Mouse (Mus musculus): ENCODE measurements around the gene Ucp1.
"Not testable (repeated sequence)": the region's sequence is repeated elsewhere in the genome, so short reads cannot be mapped to it uniquely, and the experiment has no call there.

Ucp1 gene
- long read RNA-seq, experiment 1, result 0 reads
- long read RNA-seq, experiment 2, result 0 reads

DNA sequence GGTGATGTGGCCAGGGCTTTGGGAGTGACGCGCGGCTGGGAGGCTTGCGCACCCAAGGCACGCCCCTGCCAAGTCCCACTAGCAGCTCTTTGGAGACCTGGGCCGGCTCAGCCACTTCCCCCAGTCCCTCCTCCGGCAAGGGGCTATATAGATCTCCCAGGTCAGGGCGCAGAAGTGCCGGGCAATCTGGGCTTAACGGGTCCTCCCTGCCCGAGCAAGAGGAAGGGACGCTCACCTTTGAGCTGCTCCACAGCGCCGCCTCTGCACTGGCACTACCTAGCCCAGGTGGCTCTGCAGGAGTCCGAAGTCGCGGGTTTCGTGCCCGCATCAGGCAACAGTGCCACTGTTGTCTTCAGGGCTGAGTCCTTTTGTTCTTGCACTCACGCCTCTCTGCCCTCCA is at the start of gene Ucp1:
TSS of gene Ucp1 (plus strand) at position 177 of the 400 bp plus-strand sequence.
- intact Hi-C loops (cut with DNase I), result no loop called here

DNA sequence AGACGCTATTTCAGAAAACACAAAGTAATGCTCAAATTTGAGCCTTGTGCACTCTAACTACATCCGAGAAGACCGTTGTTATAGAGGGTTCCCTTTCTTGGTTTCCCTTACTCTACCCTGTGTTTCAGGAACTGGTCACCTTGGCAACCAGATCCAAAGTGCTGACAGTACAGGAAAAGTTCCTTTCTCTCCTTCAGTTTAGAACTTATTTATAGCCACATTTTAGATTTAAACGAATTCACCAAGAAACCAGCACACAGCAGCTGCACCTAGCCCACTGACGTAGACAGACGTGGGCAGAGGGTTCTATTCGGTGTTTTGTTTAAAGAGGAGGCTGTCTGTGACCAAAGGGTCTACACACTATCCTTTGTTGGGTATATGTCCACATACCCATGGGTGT is 46.0 kb upstream of the Ucp1 start:
- intact Hi-C loops (cut with DNase I), result no loop called here

- intact Hi-C loops (cut with DNase I), result no loop called here
Measured at GRCm38 (mm10) chr8:83250858-83251257, 39.3 kb upstream of the Ucp1 start.

DNA sequence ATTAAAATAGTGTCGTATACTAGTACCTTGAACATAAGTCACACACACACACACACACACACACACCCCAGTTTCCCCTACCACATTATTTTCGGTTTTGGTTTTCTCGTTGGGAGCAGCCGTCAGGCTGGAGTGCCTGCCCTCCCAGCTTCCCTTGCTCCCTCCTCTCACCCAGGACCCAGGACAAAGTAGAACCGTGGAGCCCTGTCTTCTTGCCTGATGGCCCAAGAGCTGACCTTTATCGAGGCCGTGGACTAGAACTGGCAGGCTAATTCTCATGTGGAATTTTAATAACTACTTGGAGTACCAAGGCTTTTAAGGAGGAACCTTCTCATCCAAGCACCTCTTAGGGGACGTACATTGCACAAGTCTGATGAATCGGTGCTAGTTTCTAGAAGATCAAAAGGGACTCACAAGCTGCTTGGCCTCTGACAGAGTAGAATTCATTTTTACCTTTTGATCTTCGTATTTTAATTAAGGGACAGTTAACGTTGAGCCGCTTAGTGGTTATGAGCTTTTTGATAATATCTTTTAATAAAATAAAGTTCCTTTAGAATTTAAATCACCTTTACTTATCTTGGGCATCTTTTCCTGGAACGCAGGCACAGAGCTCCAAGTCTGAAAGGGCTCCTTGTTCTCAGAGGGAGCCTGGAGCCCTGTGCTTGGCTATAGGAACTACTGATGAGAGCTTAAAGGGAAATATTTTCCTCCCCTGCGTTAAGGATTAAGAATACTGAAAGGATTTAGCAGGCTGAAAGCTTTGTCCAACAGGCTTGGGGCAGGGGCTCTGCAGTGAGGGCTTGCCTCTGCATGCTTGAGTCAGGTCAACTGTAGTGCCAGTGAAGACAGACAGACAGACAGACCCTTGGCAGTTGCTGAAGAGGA is 38.5 kb upstream of the Ucp1 start:
- intact Hi-C loops (cut with DNase I), result no loop called here

DNA sequence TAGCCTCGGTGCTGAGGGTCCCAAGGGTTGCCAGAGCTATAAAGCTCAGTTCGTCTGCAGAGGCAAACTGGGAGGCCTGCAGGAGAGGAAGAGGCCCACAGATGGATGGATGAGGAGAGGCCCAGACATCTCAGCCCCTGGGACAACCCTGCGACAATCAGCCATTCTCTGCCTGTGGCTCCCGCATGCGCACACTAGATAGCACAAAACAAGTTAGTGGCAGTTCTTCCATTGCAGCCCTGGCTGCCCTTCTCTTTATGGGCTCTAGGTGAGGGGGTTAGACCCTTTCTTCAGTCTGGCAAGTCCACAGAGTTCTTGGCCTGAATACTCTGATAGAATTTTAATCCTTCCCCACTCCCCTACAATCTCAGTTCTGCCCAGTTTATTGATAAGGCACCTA is 37.4 kb upstream of the Ucp1 start:
- intact Hi-C loops (cut with DNase I), result no loop called here

DNA sequence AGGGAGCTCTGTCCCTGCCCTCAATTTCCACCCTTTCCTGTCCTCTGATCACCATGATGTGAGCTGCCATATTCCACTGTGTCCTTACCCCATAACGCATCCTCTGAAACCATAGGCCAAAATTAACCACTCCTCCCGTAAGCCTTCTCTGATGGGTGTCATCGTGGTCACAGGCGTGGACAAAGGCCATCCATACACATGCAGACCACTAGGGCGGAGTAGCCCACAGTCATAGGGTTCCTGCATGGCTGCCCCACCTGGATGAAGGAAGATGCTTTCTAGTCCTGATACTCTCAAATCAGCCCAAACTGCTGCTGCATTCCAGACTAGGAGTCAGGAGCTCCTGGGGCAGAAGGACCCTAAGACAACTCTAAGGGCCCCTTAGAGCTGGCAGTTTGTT is 32.5 kb upstream of the Ucp1 start:
- intact Hi-C loops (cut with DNase I), result no loop called here

DNA sequence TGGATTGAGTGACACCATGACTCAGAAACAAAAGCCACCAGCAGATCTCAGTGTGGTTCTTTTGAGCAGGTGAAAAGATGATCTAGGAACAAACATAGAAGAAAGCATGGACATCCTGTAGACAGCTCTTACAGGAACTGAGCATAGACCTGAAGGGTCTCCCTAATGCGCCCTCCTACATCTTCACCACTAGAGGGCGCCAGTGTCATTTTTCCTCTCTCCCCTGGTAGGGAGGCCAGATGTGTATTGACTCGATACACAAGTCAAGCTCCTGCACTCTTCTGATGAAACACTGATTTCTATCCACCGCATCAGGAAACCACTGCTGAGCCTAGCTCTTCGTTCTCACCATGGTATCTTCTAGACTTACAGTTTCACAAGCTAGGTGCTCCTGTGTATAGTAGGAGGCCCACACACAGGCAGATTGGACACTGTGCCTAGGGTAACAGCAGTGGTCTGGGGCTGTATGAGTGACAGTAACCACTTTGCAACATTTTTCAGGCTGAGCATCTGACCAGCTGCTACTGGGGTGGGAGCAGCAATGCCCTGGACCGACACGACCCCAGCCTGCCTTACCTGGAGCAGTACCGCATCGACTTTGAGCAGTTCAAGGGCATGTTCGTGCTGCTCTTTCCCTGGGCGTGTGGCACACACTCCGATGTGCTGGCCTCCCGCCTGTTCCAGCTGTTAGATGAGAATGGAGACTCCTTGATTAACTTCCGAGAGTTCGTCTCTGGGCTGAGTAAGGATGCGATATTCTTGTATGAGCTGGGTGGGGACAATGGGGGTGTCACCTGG is 29.5 kb upstream of the Ucp1 start:
- intact Hi-C loops (cut with DNase I), result loop anchor here (1.0 kb wide), 1 partner anchor 82 kb away; no protein-coding TSS in a partner anchor

GRCm38 (mm10) chr8:83271172-83271571 is 19.0 kb upstream of the Ucp1 start:
- intact Hi-C loops (cut with DNase I), result no loop called here

DNA sequence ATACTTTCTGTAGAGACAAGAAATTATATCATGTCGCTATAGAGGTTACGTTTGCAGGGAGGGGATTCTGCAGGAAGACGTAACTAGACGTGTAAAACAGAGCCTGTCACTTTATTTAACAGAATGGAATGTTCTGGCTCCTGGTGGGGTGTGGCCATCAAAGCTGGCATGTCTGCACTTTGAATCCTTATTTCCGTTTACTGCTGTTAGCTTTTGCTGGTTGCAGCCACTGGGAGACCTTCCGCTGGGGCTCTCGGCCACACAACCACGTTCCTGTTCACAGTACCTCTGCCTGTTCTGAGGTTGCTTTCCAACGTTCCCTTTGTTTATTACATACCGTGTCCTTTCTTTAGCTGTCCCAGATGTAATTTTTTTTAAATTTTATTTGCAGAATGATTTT is 17.7 kb upstream of the Ucp1 start:
- intact Hi-C loops (cut with DNase I), result no loop called here

GRCm38 (mm10) chr8:83274470-83274869 is 15.7 kb upstream of the Ucp1 start:
- intact Hi-C loops (cut with DNase I), result no loop called here

DNA sequence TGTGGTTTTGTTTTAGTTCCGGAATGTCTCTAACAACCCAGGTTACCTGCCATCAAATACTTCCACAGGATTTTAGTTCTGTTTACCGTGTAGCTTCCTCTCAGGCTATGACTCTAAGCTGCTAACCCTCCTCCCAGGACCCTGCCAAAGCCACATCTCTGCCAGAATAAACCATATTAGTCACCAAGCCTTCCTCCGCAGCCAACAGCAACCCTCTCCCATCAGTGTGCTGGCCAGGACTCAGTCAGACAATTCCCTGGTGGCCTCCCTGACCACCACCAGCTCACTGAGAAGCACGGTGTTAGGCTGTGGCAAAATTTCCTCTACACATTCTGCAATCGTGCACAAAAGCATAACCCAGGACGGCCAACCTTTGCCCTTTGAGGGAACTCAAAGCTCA is 11.7 kb upstream of the Ucp1 start:
- intact Hi-C loops (cut with DNase I), result no loop called here

- intact Hi-C loops (cut with DNase I), result no loop called here
Measured at GRCm38 (mm10) chr8:83285391-83285790, 4.8 kb upstream of the Ucp1 start.

- intact Hi-C loops (cut with DNase I), result no loop called here
Measured at GRCm38 (mm10) chr8:83297375-83297774, 7.2 kb downstream of the Ucp1 start.

- intact Hi-C loops (cut with DNase I), result no loop called here
Measured at GRCm38 (mm10) chr8:83300135-83300534, 10.0 kb downstream of the Ucp1 start.

GRCm38 (mm10) chr8:83304946-83305345 is 14.8 kb downstream of the Ucp1 start:
- intact Hi-C loops (cut with DNase I), result no loop called here

DNA sequence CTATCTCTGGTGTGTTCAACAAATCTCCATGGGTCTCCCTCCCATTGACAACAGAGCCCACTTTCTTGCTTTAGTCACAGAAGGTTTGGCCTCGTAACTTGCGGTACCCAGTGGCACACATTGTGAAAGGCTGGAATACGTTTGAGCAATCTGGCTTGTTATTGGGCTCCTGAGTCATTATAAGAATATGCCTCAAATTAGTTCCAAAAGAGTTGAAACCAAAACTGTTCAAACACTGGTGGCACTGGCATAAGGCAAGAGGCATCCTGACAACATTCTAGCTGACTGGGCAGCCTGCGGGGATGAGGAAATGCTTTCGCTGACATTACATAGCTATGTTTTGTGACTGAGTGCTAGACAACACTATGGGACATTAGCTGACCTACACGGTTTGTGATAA is 19.7 kb downstream of the Ucp1 start:
- intact Hi-C loops (cut with DNase I), result no loop called here

DNA sequence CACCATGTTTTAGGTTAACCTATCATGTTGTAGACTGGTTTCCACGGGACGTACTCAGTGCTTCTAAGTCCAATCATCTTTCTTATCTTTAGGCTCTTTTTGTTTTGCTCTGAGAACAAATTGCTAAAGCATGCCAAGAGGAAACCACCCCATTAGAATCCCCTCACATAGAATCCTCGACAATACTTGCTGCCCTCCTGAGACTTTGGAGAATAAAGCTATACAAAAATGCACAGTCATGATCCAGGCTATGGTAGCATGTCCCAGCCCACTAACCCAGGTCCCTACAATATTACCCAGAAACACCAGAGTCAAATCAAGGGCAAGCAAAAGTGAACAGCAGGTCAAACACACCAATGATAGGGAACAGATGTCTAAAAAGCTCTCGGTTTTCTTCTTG is 24.9 kb downstream of the Ucp1 start:
- intact Hi-C loops (cut with DNase I), result not testable (repeated sequence)

DNA sequence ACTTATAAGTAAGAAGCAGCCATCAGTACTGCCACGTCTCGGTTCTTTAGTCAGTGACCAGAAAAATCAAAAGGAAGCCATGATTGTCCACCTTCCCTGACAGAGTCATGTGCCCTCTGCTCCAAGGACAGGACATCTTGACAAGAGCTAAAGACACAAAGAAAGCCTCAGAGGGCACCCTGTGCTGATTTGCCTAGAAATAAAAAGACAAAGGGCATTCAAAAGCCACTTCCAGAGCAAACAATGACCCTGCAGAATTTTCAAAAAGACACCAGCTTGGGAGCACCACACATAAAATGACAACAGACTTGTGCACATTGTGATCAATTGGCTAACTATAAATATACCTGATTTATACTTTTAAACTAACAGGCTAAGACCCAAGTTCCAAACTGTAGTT is 25.5 kb downstream of the Ucp1 start:
- intact Hi-C loops (cut with DNase I), result no loop called here

GRCm38 (mm10) chr8:83320543-83320942 is 30.4 kb downstream of the Ucp1 start:
- intact Hi-C loops (cut with DNase I), result no loop called here

DNA sequence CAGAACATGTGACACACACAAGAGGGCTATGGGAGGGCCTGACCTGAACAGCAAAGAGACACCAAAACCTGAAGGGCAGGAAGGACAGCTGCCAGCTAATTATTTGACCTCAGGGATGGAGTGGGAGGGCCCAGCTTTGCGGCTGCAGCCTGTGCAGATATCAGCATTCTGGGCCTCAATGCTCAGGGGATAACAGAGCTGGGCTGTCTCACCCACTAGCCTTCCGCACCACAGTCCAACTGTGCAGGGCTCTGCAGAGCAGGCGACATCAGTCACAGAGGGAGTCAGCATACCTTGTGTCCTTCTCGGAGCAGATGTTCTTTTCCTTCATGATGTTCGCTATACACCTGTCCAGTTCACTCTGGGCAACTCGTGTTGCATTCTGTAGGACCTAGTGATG is 32.2 kb downstream of the Ucp1 start:
- intact Hi-C loops (cut with DNase I), result no loop called here

- intact Hi-C loops (cut with DNase I), result no loop called here
Measured at GRCm38 (mm10) chr8:83323056-83323455, 32.9 kb downstream of the Ucp1 start.

GRCm38 (mm10) chr8:83327889-83328288 is 37.7 kb downstream of the Ucp1 start:
- intact Hi-C loops (cut with DNase I), result no loop called here

Measured in adrenal gland (tissue).